Mouse (Mus musculus) erythroblast, embryonic 14.5 days (primary cell): ENCODE data around the gene Ak8. TPM values are rescaled to one million over a fixed set of nuclear protein-coding genes. Genes with fewer than 3 reads are reported as not detected.

Source experiments
- H3K27me3 ChIP-seq: 2 replicates; pipeline ENCODE4 v1.6.1; 2012; ENCODE audit warnings: inconsistent platforms; ENCODE audit not compliant: control insufficient read depth
- H3K36me3 ChIP-seq: 2 replicates; pipeline ENCODE4 v1.6.1; 2012; ENCODE audit warnings: mild to moderate bottlenecking, inconsistent platforms; ENCODE audit not compliant: control insufficient read depth
- H3K4me1 ChIP-seq: 2 replicates; pipeline ENCODE4 v1.6.1; 2012; ENCODE audit warnings: inconsistent platforms; ENCODE audit not compliant: control insufficient read depth
- H3K4me3 ChIP-seq: replicated peaks from 2 replicates; pipeline ENCODE3; 2012; ENCODE audit warnings: moderate library complexity, mild to moderate bottlenecking, inconsistent platforms
- H3K9me3 ChIP-seq: 2 replicates; pipeline ENCODE4 v1.6.1; 2012; ENCODE audit warnings: low read length, inconsistent platforms, mixed read lengths; ENCODE audit not compliant: control insufficient read depth
- GATA1 ChIP-seq: IDR thresholded peaks from 2 replicates; pipeline ENCODE4 v1.6.1; 2012; ENCODE audit warnings: low read length, inconsistent platforms, mixed read lengths
- TAL1 ChIP-seq: IDR thresholded peaks from 3 replicates; pipeline ENCODE4 v1.6.1; 2012; ENCODE audit warnings: low read length, inconsistent platforms, mixed read lengths
- polyA plus RNA-seq: library from polyadenylated mRNA; stranded (reverse); fragments of >175 nt; gene quantifications from 2 replicates; pipeline ENCODE4 v1.2.3, GENCODE M21; 2012

Gene Ak8
- polyA plus RNA-seq, 1 experiment, result not detected

DNA sequence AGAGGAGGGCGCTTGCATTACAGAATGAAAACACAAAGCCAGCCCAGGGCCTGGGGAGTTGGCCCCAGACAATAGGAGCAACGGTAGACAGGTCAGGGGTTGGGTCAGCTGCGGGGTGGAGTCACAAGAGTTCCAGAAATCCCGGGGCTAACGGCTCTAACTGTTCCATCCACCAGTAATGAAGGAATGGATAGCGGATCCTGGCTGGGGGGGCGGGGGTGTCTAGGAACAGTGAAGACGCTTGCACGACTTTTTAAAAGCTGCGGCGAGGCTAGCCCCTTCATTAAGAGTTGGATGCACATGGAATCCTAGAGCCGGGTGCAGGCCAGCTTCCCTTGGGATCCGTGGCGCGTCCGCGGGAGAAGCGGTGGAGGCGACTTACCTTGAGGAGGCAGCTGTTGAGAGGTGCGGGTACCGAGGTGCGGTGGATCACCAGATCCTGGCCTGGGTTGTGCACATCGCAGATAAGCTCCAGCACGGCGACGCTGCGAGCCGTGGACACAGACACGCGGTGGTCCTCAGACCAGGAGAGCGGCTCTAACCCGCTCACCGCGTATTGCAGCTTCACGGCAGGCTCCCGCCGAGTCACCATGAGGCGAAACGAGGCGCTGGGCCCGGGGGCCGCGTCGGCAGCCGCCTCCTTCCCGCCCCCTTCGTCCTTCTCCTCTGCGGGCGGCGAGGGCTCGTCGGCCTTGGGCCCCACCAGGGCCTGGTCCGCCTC lies 139.7 kb downstream of the Ak8 start:
- H3K36me3 ChIP-seq, result peaks cover 23% of the 10 kb centered on the region
- H3K27me3 ChIP-seq, result no peaks in the 10 kb centered on the region
- peak overlapping the region; percentile 86 for H3K4me3 ChIP-seq
- TF ChIP-seq TAL1, result peak; percentile 49
- TF ChIP-seq GATA1, result no peak
- H3K9me3 ChIP-seq, result no peaks in the 10 kb centered on the region
- peaks cover 43% of the 10 kb centered on the region for H3K4me1 ChIP-seq

DNA sequence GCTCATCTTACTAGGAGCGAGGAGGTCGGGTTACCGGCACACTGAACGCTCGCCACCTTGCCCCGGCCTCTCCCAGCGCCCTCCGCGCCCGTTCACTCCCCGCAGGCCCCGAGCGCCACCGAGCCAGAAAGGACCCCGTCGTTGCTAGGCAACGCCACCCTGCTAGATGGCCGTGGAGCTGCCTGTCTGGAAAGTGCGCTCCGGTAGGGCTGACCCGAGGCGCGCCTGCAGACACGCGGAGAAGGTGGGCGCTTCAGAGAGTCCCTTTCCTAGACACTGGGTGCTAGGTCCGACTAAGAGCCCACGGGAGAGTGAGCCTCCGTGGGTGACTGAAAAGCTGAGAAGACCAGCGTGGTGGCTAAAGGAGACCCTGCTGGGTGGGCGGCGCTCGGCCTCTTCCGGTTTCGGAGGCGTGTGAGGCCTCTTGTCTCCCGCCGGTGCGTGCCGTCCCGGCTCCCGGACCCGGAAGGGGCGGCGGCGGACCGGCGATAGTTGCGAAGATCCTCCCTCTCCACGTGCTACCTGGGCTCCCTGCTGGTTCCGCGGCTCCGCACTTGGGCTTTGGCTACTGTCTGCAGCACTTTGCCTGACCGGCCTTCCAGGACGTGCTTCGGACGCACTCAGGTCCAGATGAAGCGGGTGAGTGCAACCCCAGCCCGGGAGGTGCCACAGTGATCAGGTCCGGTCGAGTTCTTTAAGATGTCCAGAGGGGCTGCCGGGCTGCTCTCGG lies 140.4 kb downstream of the Ak8 start, which contains the start of the genes Gtf3c4 and Ddx31:
TSS of gene Gtf3c4 (minus strand) at position 139 of the 730 bp plus-strand sequence.
TSS of gene Ddx31 (plus strand) at position 185 of the 730 bp plus-strand sequence.
- Histone ChIP-seq H3K9me3 (no peaks in the 10 kb centered on the region), H3K4me1 (peaks cover 43% of the 10 kb centered on the region), H3K27me3 (no peaks in the 10 kb centered on the region), H3K4me3 (peak within 1 kb of the TSS; percentile 86), H3K36me3 (peaks cover 25% of the 10 kb centered on the region)
- TF ChIP-seq TAL1, result no peak
- TF ChIP-seq GATA1, result no peak

DNA sequence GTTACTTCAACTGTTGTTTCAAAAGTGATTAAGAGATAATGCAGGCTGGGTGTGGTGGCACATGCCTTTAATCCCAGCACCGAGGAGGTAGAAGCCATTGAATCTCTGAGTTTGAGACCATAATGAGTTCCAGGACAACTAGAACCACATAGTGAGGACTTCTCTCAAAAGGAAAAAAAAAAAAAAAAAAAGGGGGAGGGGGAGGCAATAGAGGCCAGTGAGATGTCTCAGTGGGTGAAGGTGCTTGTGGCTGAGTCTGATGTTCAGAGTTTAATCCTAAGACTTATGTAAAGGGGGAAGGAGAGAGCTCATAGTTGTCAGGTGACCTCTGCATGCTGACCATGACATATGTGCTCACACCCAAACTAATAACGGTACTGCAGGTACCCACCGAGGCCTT lies 142.1 kb downstream of the Ak8 start:
- Histone ChIP-seq H3K4me1 (peaks cover 43% of the 10 kb centered on the region), H3K27me3 (no peaks in the 10 kb centered on the region), H3K36me3 (peaks cover 34% of the 10 kb centered on the region), H3K9me3 (no peaks in the 10 kb centered on the region), H3K4me3 (no peak overlapping the region)
- TF ChIP-seq GATA1 (no peak), TAL1 (no peak)

DNA sequence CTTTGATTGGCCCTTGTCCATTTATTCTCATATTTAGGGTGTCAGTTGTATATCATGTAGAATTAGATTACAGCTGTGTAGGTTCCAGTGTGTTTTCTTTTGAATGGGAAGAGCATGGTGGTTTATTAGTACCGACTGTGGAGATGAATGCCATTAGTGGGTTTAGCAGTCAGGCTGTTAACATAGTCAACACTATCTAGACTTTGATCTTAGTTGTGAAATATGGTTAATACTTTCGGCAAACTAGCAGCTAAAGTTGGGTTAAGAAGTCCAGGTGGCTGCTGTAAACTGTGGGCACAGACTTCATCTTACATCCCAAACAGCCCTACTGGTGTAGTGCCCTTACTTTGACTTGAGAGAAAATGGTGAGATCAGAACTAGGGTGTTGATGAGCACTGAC lies 148.9 kb downstream of the Ak8 start:
- Histone ChIP-seq H3K27me3 (no peaks in the 10 kb centered on the region), H3K9me3 (no peaks in the 10 kb centered on the region), H3K4me1 (peaks cover 2% of the 10 kb centered on the region; the same call in 1 of the 2 replicates), H3K4me3 (no peak overlapping the region), H3K36me3 (peaks cover 63% of the 10 kb centered on the region)
- TF ChIP-seq TAL1, result no peak
- no peak for TF ChIP-seq GATA1

DNA sequence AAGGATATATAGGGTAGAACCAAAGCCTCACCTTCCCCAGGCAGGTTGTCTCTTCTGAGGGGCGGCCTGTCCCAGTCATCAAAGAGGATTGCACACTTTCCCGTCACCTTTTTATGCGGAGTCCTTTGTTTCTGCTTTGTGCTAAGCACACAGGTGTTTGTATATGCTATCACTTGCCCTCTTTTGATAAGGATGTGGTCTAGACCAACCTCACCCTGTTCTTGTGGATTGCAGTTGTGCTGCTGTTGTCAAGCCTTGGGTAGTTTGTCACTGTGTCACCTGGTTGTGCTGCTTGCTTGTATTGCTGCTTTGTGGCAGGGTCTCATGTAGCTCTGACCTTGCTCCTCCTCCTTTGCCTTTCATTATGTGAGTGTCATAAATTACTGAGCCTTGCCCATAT lies 152.6 kb downstream of the Ak8 start:
- H3K9me3 ChIP-seq, result no peaks in the 10 kb centered on the region
- TF ChIP-seq TAL1 (no peak), GATA1 (no peak)
- no peak overlapping the region for H3K4me3 ChIP-seq
- peaks cover 47% of the 10 kb centered on the region for H3K36me3 ChIP-seq
- no peaks in the 10 kb centered on the region for H3K27me3 ChIP-seq
- no peaks in the 10 kb centered on the region for H3K4me1 ChIP-seq

DNA sequence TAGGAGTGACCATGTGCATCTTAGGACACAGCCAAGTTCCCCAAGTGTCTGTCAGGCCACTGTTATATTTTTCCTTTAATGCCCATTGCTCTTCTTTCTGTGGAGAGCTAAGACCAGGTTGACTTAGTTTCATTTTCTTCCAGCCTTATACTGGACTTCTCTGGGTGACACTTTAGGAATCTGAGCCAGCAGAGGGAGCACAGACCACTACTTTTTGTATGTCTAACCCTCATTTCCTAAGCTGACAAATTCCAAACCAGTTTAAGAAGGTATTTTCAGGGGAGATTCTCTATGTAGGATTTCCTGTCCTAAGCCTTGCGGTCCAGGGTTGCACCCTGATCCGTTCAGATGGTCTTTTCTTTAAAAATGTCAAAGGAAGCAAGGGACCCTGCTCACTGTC lies 155.8 kb downstream of the Ak8 start:
- Histone ChIP-seq H3K36me3 (peaks cover 41% of the 10 kb centered on the region), H3K9me3 (no peaks in the 10 kb centered on the region), H3K4me1 (no peaks in the 10 kb centered on the region)

DNA sequence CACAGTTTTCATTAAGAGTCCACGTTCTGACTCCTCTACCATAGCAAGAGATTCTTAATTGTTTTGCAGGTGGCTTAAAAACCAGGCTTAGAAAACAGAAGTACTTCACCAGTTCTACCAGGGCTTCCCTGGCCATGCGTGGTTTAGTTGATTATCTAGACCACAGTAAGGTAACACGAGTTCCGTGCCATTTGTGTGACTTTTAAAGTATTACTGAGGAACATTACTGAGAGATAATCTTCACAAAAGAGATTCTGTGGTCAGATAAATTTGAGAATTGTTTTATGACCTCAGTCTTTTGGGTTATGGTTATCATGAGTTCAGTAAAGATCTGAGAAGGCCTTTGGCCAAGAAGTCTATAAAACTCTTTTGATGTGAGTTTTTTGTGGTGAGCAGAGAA lies 159.3 kb downstream of the Ak8 start:
- H3K4me1 ChIP-seq, result no peaks in the 10 kb centered on the region
- peaks cover 66% of the 10 kb centered on the region for H3K36me3 ChIP-seq
- TF ChIP-seq TAL1 (no peak), GATA1 (no peak)
- no peak overlapping the region for H3K4me3 ChIP-seq
- no peaks in the 10 kb centered on the region for H3K9me3 ChIP-seq
- H3K27me3 ChIP-seq, result no peaks in the 10 kb centered on the region

More for the DNA sequence above, 155.8 kb downstream of the Ak8 start:
- Histone ChIP-seq H3K4me3 (no peak overlapping the region), H3K27me3 (no peaks in the 10 kb centered on the region)
- no peak for TF ChIP-seq GATA1
- no peak for TF ChIP-seq TAL1

DNA sequence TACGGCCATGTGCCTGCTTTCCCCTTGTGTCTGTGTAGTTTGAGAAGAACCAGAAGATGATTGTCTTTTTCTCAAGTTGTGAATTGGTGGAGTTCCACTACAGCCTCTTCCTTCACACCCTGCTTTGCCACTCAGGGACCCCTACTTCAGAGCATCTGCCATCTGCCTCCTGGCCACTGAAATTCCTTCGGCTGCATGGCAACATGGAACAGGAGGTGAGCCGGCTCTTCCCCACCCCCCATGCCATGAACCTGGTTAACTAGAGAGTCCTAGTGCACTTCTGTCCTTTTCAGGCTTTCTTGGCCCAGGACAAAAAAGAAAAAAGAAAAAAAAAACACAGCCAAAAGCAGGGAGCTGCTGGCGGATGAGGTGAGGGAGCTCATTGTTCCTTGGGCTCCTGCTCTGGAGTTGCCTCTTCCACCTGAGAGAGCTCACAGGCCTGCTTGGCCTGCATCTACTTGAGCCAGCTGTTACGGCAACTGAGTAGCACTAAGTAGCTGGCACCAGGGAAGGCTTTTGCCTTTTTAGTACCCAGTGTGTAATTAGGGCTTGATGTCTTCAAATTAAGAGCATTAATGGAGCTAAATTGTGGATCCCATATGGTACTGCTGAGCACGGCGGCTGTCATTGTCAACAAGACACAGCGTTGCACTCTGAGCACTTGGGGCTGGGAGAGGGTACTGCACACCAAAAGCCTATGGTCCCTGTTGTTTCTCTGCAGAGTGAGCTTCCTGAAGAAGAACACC lies 160.9 kb downstream of the Ak8 start:
- Histone ChIP-seq H3K4me1 (no peaks in the 10 kb centered on the region), H3K9me3 (no peaks in the 10 kb centered on the region), H3K27me3 (no peaks in the 10 kb centered on the region), H3K4me3 (no peak overlapping the region), H3K36me3 (peaks cover 64% of the 10 kb centered on the region)
- no peak for TF ChIP-seq GATA1
- no peak for TF ChIP-seq TAL1

Other genes with a start within 250 kb of the Ak8 start
- not detected in 2 replicates for gene 1700007K13Rik, start 233.8 kb upstream of the Ak8 start, polyA plus RNA-seq
- gene Mrps2, start 232.1 kb upstream of the Ak8 start, polyA plus RNA-seq, result 1.0 and 1.5 TPM in 2 replicates
- not detected in 2 replicates for gene Gbgt1, start 203.3 kb upstream of the Ak8 start, polyA plus RNA-seq
- gene Gm10134, start 194.1 kb upstream of the Ak8 start, polyA plus RNA-seq, result not detected in 2 replicates
- gene Ralgds, start 187.0 kb upstream of the Ak8 start, polyA plus RNA-seq, result 0.03 and 0.06 TPM in 2 replicates
- not detected in 2 replicates for gene Cel, start 136.8 kb upstream of the Ak8 start, polyA plus RNA-seq
- gene Gtf3c5, start 116.4 kb upstream of the Ak8 start, polyA plus RNA-seq, result 1.8 and 2.1 TPM in 2 replicates
- gene Gfi1b, start 78.2 kb upstream of the Ak8 start, polyA plus RNA-seq, result 35.4 and 47.5 TPM in 2 replicates
- 0.56 and 0.79 TPM in 2 replicates for gene Tsc1, start 58.9 kb upstream of the Ak8 start, polyA plus RNA-seq
- not detected in 2 replicates for gene Spaca9, start 437 bp upstream of the Ak8 start, polyA plus RNA-seq
- 0.41 and 0.79 TPM in 2 replicates for gene Gtf3c4, start 140.2 kb downstream of the Ak8 start, polyA plus RNA-seq
- gene Ddx31, start 140.2 kb downstream of the Ak8 start, polyA plus RNA-seq, result 0.14 and 0.25 TPM in 2 replicates
- gene Barhl1, start 216.5 kb downstream of the Ak8 start, polyA plus RNA-seq, result not detected in 2 replicates